Mouse (Mus musculus): ENCODE results near the gene Camkk2.

Gene Camkk2

GRCm38 (mm10) chr5:122702156-122702555, 77.1 kb downstream of the Camkk2 start:
- no peak for DNase-seq (ENCODE audit: extremely low read depth, insufficient read length, low spot score)

GRCm38 (mm10) chr5:122700837-122701212, 78.4 kb downstream of the Camkk2 start:
- DNase-seq (ENCODE audit: extremely low read depth, insufficient read length, low spot score): no peak

GRCm38 (mm10) chr5:122700109-122700836, 78.9 kb downstream of the Camkk2 start:
- DNase-seq (ENCODE audit: extremely low read depth, insufficient read length, low spot score): no peak

GRCm38 (mm10) chr5:122698701-122699060, 80.5 kb downstream of the Camkk2 start:
- no peak for DNase-seq (ENCODE audit: extremely low read depth, insufficient read length, low spot score)

- DNase-seq (ENCODE audit: extremely low read depth, insufficient read length, low spot score): no peak
Measured at GRCm38 (mm10) chr5:122698041-122698700, 81.0 kb downstream of the Camkk2 start.

- DNase-seq (ENCODE audit: extremely low read depth, insufficient read length, low spot score): no peak
Measured at GRCm38 (mm10) chr5:122695516-122695915, 83.7 kb downstream of the Camkk2 start.

- DNase-seq (ENCODE audit: extremely low read depth, insufficient read length, low spot score): no peak
Measured at GRCm38 (mm10) chr5:122693431-122694207, 85.6 kb downstream of the Camkk2 start.

- no peak for DNase-seq (ENCODE audit: extremely low read depth, insufficient read length, low spot score)
Measured at GRCm38 (mm10) chr5:122690486-122690885, 88.7 kb downstream of the Camkk2 start.

- no peak for DNase-seq (ENCODE audit: extremely low read depth, insufficient read length, low spot score)
Measured at GRCm38 (mm10) chr5:122689153-122689552, 90.1 kb downstream of the Camkk2 start.

- DNase-seq (ENCODE audit: extremely low read depth, insufficient read length, low spot score): no peak
Measured at GRCm38 (mm10) chr5:122687391-122687790, 91.8 kb downstream of the Camkk2 start.

- DNase-seq (ENCODE audit: extremely low read depth, insufficient read length, low spot score): no peak
Measured at GRCm38 (mm10) chr5:122683926-122684325, 95.3 kb downstream of the Camkk2 start.

GRCm38 (mm10) chr5:122681276-122681675, 97.9 kb downstream of the Camkk2 start:
- no peak for DNase-seq (ENCODE audit: extremely low read depth, insufficient read length, low spot score)
